Mouse (Mus musculus) midbrain, embryonic 11.5 days (tissue): Measurements from ENCODE around the gene Ahsa1. TPM values are rescaled to one million over a fixed set of nuclear protein-coding genes. Genes with fewer than 3 reads are reported as not detected.

Experiments
- ATAC-seq: fragments of 200-750 bp; cut with Nextera tagmentation; 2 replicates; pipeline ENCODE4 v1.8.0; 2017; ENCODE audit warnings: moderate TSS enrichment, moderate library complexity; ENCODE audit not compliant: low FRiP score
- DNase-seq: peaks from one replicate; pipeline ENCODE4 v3.0.0; 2015; ENCODE audit warnings: low spot score; ENCODE audit errors: missing footprints
- H3K27ac ChIP-seq: fragments of 300-500 bp; sonication (generic); 2 replicates; pipeline ENCODE4 v1.5.1; 2014; ENCODE audit warnings: low read depth, low read length
- H3K27me3 ChIP-seq: fragments of 300-500 bp; sonication (generic); 2 replicates; pipeline ENCODE4 v1.6.1; 2014; ENCODE audit warnings: mild to moderate bottlenecking, low read length, moderate library complexity, mixed read lengths; ENCODE audit not compliant: control insufficient read depth, insufficient read depth
- H3K36me3 ChIP-seq: fragments of 300-500 bp; sonication (generic); 2 replicates; pipeline ENCODE4 v1.6.1; 2014; ENCODE audit warnings: mild to moderate bottlenecking, low read length, moderate library complexity, mixed read lengths; ENCODE audit not compliant: control insufficient read depth, insufficient read depth
- H3K4me1 ChIP-seq: fragments of 300-500 bp; sonication (generic); 2 replicates; pipeline ENCODE4 v1.6.1; 2014; ENCODE audit warnings: low read length; ENCODE audit not compliant: control insufficient read depth, insufficient read depth
- H3K4me2 ChIP-seq: fragments of 300-500 bp; sonication (generic); 2 replicates; pipeline ENCODE4 v1.6.1; 2014; ENCODE audit warnings: mild to moderate bottlenecking, moderate library complexity
- H3K4me3 ChIP-seq: fragments of 300-500 bp; sonication (generic); 2 replicates; pipeline ENCODE4 v1.5.1; 2014; ENCODE audit warnings: low read depth, low read length
- H3K9ac ChIP-seq: fragments of 300-500 bp; sonication (generic); 2 replicates; pipeline ENCODE4 v1.6.1; 2014; ENCODE audit warnings: low read length
- H3K9me3 ChIP-seq: fragments of 300-500 bp; sonication (generic); 2 replicates; pipeline ENCODE4 v1.6.1; 2016; ENCODE audit warnings: low read length; ENCODE audit not compliant: control insufficient read depth
- WGBS: fragments of 180-500 bp; shearing (Covaris S2); extraction: QIAGEN DNeasy Blood & Tissue Kit; methylation state at CpG from one replicate; pipeline ENCODE4 v1.1.7; 2014; 5-methylcytosine and 5-hydroxymethylcytosine counted together
- polyA plus RNA-seq: library from polyadenylated mRNA; unstranded; fragments of >200 nt; fragmentation: Nextera tagmentation; extraction: Ambion mirVana; gene quantifications from 2 replicates; pipeline ENCODE4 v1.2.1, GENCODE M21; 2014

Gene Ahsa1
- polyA plus RNA-seq, 1 experiment from 2014 or later = 230 TPM

DNA sequence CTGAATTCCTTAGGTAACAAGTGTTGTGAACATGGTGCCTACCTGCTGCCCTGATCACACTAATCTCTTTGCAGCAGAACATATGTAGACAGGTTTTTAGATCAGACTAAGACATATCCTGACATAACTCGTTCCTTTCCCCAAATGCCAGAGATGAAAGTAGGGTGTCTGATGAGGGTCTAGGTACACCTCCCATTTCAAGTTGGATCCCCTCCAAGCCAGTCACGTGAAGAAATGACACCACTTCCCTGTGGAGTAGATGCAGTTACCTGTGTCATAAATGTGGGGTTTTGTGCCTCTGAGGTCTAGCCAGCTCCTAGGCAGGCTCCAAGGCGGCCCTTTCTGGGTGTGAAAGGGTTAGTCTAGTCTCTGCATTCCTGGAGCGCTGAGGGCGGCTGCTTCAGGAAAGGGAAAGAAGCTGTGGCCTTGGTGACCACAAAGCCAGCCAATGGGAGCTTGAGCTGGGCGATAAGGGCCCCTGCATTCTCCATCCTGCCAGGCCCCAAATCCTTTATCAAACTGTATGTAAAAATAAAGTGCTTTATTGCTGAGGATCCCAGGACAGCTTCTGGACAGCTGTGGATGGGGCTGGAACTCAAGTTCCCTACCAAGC, 11.9 kb downstream of the Ahsa1 start:
- 28% methylated on average over 6 of the region's 6 CpGs for WGBS
- ATAC-seq (no peak), DNase-seq (peak; percentile 86)
- no peak overlapping the region for H3K4me2 ChIP-seq
- no peaks in the 10 kb centered on the region for H3K9me3 ChIP-seq
- H3K27ac ChIP-seq = no peak overlapping the region
- no peaks in the 10 kb centered on the region for H3K27me3 ChIP-seq
- H3K36me3 ChIP-seq = peaks cover 13% of the 10 kb centered on the region; the same call in 1 of the 2 replicates
- no peak overlapping the region for H3K4me3 ChIP-seq
- H3K4me1 ChIP-seq = no peaks in the 10 kb centered on the region
- no peak overlapping the region for H3K9ac ChIP-seq

DNA sequence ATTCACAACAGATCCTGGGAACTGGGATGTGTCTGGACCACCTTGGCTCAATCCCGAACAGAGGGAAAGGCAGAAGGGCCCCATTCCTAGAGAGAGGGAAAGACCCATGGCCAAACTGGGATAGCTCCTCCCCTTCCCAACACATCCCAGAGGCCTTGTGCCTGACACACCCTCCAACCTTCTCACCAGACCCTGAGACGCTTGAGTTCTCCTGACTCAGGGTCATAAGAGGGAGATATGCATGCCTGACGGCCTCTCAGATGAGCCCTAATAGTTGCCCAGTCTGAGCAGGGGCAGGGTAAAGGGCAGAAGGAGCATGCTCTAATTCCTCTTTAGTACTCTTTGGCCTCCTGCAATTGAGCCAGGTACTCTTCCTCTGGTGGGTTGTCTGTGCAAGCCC, 13.1 kb downstream of the Ahsa1 start:
- Histone ChIP-seq H3K9me3 (no peaks in the 10 kb centered on the region), H3K4me2 (no peak overlapping the region), H3K36me3 (peaks cover 5% of the 10 kb centered on the region; the same call in 1 of the 2 replicates), H3K27ac (no peak overlapping the region), H3K27me3 (no peaks in the 10 kb centered on the region), H3K4me1 (0 out of 2 replicates have a peak, but pooled peaks cover 2% of the 10 kb centered on the region), H3K9ac (no peak overlapping the region), H3K4me3 (no peak overlapping the region)
- peak; percentile 31; the same call in 1 of the 2 replicates for ATAC-seq
- WGBS = 51% methylated on average over 3 of the region's 3 CpGs
- no peak for DNase-seq

GRCm38 (mm10) chr12:87279879-87280278, 13.6 kb downstream of the Ahsa1 start:
- Histone ChIP-seq H3K36me3 (peaks cover 2% of the 10 kb centered on the region; the same call in 1 of the 2 replicates), H3K4me1 (0 out of 2 replicates have a peak, but pooled peaks cover 2% of the 10 kb centered on the region), H3K4me2 (no peak overlapping the region), H3K9ac (no peak overlapping the region), H3K4me3 (no peak overlapping the region), H3K27ac (no peak overlapping the region), H3K27me3 (no peaks in the 10 kb centered on the region), H3K9me3 (no peaks in the 10 kb centered on the region)
- DNase-seq (no peak), ATAC-seq (no peak)
- WGBS = 42% methylated on average over 14 of the region's 14 CpGs

DNA sequence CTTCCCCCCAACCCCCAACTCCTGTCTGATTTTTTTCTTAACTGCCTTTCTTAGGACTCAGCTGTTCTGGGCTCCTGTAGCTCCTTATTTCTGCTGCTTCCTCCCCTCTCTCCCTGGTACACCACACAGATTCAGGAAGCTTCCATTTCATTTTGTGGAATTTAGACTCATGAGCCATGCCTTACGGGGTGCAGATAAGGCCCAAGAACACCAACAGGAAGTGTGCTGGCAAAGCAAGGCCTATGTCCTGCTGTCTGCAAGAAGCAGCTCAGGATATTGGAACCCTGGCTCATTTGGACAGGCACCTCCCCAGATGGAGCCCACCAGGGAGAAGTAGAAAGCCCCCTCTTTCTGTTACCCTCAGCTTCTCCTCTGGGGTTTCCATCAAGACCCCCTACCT, 15.5 kb downstream of the Ahsa1 start:
- Histone ChIP-seq H3K9ac (no peak overlapping the region), H3K9me3 (no peaks in the 10 kb centered on the region), H3K36me3 (no peaks in the 10 kb centered on the region), H3K4me1 (0 out of 2 replicates have a peak, but pooled peaks cover 2% of the 10 kb centered on the region), H3K27ac (no peak overlapping the region), H3K4me2 (no peak overlapping the region), H3K27me3 (no peaks in the 10 kb centered on the region), H3K4me3 (no peak overlapping the region)
- WGBS = 89% methylated on average over 1 of the region's 1 CpGs
- ATAC-seq (no peak), DNase-seq (no peak)

GRCm38 (mm10) chr12:87282743-87283142, 16.5 kb downstream of the Ahsa1 start:
- Histone ChIP-seq H3K4me1 (0 out of 2 replicates have a peak, but pooled peaks cover 2% of the 10 kb centered on the region), H3K9me3 (no peaks in the 10 kb centered on the region), H3K9ac (no peak overlapping the region), H3K4me3 (no peak overlapping the region), H3K27ac (no peak overlapping the region), H3K27me3 (no peaks in the 10 kb centered on the region), H3K36me3 (no peaks in the 10 kb centered on the region), H3K4me2 (no peak overlapping the region)
- ATAC-seq (no peak), DNase-seq (no peak)
- 95% methylated on average over 4 of the region's 4 CpGs for WGBS

GRCm38 (mm10) chr12:87283706-87284105, 17.4 kb downstream of the Ahsa1 start:
- Histone ChIP-seq H3K9me3 (no peaks in the 10 kb centered on the region), H3K4me2 (no peak overlapping the region), H3K4me3 (no peak overlapping the region), H3K27me3 (no peaks in the 10 kb centered on the region), H3K4me1 (0 out of 2 replicates have a peak, but pooled peaks cover 2% of the 10 kb centered on the region), H3K27ac (no peak overlapping the region), H3K9ac (no peak overlapping the region), H3K36me3 (no peaks in the 10 kb centered on the region)
- no peak for DNase-seq
- ATAC-seq = no peak
- 49% methylated on average over 7 of the region's 7 CpGs for WGBS

- WGBS = 76% methylated on average over 4 of the region's 4 CpGs
- ATAC-seq = no peak
- no peak overlapping the region for H3K9ac ChIP-seq
- no peaks in the 10 kb centered on the region for H3K9me3 ChIP-seq
- no peaks in the 10 kb centered on the region for H3K36me3 ChIP-seq
- H3K27ac ChIP-seq = no peak overlapping the region
- 0 out of 2 replicates have a peak, but pooled peaks cover 2% of the 10 kb centered on the region for H3K4me1 ChIP-seq
- no peaks in the 10 kb centered on the region for H3K27me3 ChIP-seq
- H3K4me3 ChIP-seq = no peak overlapping the region
- no peak for DNase-seq
- no peak overlapping the region for H3K4me2 ChIP-seq
Measured at GRCm38 (mm10) chr12:87284268-87284667, 18.0 kb downstream of the Ahsa1 start.

DNA sequence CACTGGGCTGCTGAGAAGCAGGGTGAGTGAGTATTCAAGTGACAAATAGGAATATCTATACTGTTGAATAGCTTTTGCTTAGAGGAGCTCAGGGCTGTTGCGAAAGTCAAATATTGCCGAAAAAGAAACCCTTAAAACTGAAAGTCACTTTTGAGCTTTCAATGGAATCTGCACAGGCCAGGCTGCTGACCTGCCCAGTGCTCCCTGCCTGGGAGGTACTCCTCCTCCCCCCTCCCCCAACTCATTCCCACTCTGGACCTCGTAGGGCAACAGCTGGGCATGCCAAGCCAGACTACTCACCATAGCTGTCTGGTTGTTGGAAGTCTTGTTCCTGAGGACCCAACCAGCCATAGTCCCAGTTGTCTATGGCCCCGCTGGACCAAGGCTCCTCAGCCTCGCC, 18.4 kb downstream of the Ahsa1 start:
- Histone ChIP-seq H3K9ac (no peak overlapping the region), H3K4me2 (no peak overlapping the region), H3K9me3 (no peaks in the 10 kb centered on the region), H3K4me1 (0 out of 2 replicates have a peak, but pooled peaks cover 2% of the 10 kb centered on the region), H3K4me3 (no peak overlapping the region), H3K36me3 (no peaks in the 10 kb centered on the region), H3K27ac (no peak overlapping the region), H3K27me3 (no peaks in the 10 kb centered on the region)
- WGBS = 83% methylated on average over 5 of the region's 5 CpGs
- ATAC-seq (no peak), DNase-seq (no peak)

- Histone ChIP-seq H3K4me3 (no peak overlapping the region), H3K4me2 (no peak overlapping the region), H3K36me3 (no peaks in the 10 kb centered on the region), H3K9ac (no peak overlapping the region), H3K9me3 (no peaks in the 10 kb centered on the region), H3K4me1 (no peaks in the 10 kb centered on the region), H3K27me3 (no peaks in the 10 kb centered on the region), H3K27ac (no peak overlapping the region)
- DNase-seq (no peak), ATAC-seq (no peak)
- 93% methylated on average over 5 of the region's 5 CpGs for WGBS
Measured at GRCm38 (mm10) chr12:87289100-87289499, 22.8 kb downstream of the Ahsa1 start.
